Mouse (Mus musculus) erythroid progenitor cell, adult 5-6 weeks (primary cell): ENCODE measurements around the gene Htr3b. TPM values are rescaled to one million over a fixed set of nuclear protein-coding genes. Genes with fewer than 3 reads are reported as not detected.
A peak's percentile ranks its signal among the peaks of the same experiment; 100 is the strongest.

Experiments used
- ATAC-seq: replicated peaks from 2 replicates; pipeline ENCODE4 v1.8.0; 2016; ENCODE audit warnings: moderate number of reproducible peaks, mild to moderate bottlenecking, moderate TSS enrichment, inconsistent platforms; ENCODE audit not compliant: poor library complexity, low FRiP score, severe bottlenecking
- total RNA-seq, 2 experiments: library from RNA; stranded (forward) in 1 of 2; stranded (reverse) in 1 of 2; fragments of 150-400 nt in 1 of 2; fragments of 186-747, 209-891 nt in 1 of 2; gene quantifications; 2 replicates each; pipeline versions ENCODE4 v1.2.3 to v1.2.4; 2015 to 2017; ENCODE audit warnings: low replicate concordance in 2 of 2

The Htr3b gene
- total RNA-seq, 2 experiments from 2014 or later: not detected

- no peak for ATAC-seq
Measured at GRCm38 (mm10) chr9:48929436-48929835, 35.4 kb downstream of the Htr3b start.

- ATAC-seq: no peak
Measured at GRCm38 (mm10) chr9:48928781-48929180, 36.0 kb downstream of the Htr3b start.

GRCm38 (mm10) chr9:48916011-48916788, 48.6 kb downstream of the Htr3b start:
- no peak for ATAC-seq

- 0 out of 2 replicates have a peak, but pooled peaks have one; percentile 39 for ATAC-seq
Measured at GRCm38 (mm10) chr9:48910885-48911537, 53.8 kb downstream of the Htr3b start, which contains the start of gene Htr3a. Gene Htr3a (minus strand): TSS chr9:48911099.

GRCm38 (mm10) chr9:48904421-48904820, 60.4 kb downstream of the Htr3b start:
- ATAC-seq: no peak

- no peak for ATAC-seq
Measured at GRCm38 (mm10) chr9:48903766-48904165, 61.0 kb downstream of the Htr3b start.

- ATAC-seq: no peak
Measured at GRCm38 (mm10) chr9:48898551-48898950, 66.2 kb downstream of the Htr3b start.

GRCm38 (mm10) chr9:48895819-48896536, 68.8 kb downstream of the Htr3b start:
- ATAC-seq: no peak

GRCm38 (mm10) chr9:48894755-48895154, 70.0 kb downstream of the Htr3b start:
- no peak for ATAC-seq

GRCm38 (mm10) chr9:48893986-48894385, 70.8 kb downstream of the Htr3b start:
- peak; percentile 64; the same call in 1 of the 2 replicates for ATAC-seq

- no peak for ATAC-seq
Measured at GRCm38 (mm10) chr9:48889093-48889492, 75.7 kb downstream of the Htr3b start.

Other genes starting within 250 kb of the Htr3b start
- under 0.01 TPM in 1 of 2 replicates, not detected in the other for gene Zbtb16, start 128.8 kb downstream of the Htr3b start, total RNA-seq (2015; ENCODE audit: low replicate concordance)
- gene Zbtb16, start 128.8 kb downstream of the Htr3b start, total RNA-seq (2017; ENCODE audit: low replicate concordance): 0.13 and 0.76 TPM in 2 replicates
- not detected in 2 replicates for gene Htr3a, start 53.9 kb downstream of the Htr3b start, total RNA-seq (2015; ENCODE audit: low replicate concordance)
- not detected in 2 replicates for gene Htr3a, start 53.9 kb downstream of the Htr3b start, total RNA-seq (2017; ENCODE audit: low replicate concordance)
- 1.8 and 11.3 TPM in 2 replicates for gene Usp28, start 20.4 kb upstream of the Htr3b start, total RNA-seq (2015; ENCODE audit: low replicate concordance)
- gene Usp28, start 20.4 kb upstream of the Htr3b start, total RNA-seq (2017; ENCODE audit: low replicate concordance): 0.76 and 0.90 TPM in 2 replicates
- 71.0 and 75.0 TPM in 2 replicates for gene Zw10, start 90.6 kb upstream of the Htr3b start, total RNA-seq (2015; ENCODE audit: low replicate concordance)
- 70.2 and 90.1 TPM in 2 replicates for gene Zw10, start 90.6 kb upstream of the Htr3b start, total RNA-seq (2017; ENCODE audit: low replicate concordance)
- not detected in 2 replicates for gene Tmprss5, start 116.3 kb upstream of the Htr3b start, total RNA-seq (2015; ENCODE audit: low replicate concordance)
- gene Tmprss5, start 116.3 kb upstream of the Htr3b start, total RNA-seq (2017; ENCODE audit: low replicate concordance): not detected in 2 replicates